Mouse (Mus musculus) CH12.LX (cell line): ENCODE data around the gene Gpatch11. TPM values are rescaled to one million over a fixed set of nuclear protein-coding genes. Genes with fewer than 3 reads are reported as not detected.

Experiments used
- DNase-seq: peaks from one replicate; pipeline ENCODE4 v3.0.0-alpha.2; 2013; ENCODE audit errors: extremely low read depth
- H3K27ac ChIP-seq: 2 replicates; pipeline ENCODE4 v1.5.1; 2012; ENCODE audit warnings: low read depth, mild to moderate bottlenecking, control low read depth, moderate library complexity; ENCODE audit not compliant: insufficient read depth
- H3K27me3 ChIP-seq: replicated peaks from 2 replicates; pipeline ENCODE3; 2012; ENCODE audit warnings: inconsistent platforms
- H3K36me3 ChIP-seq, 2 experiments: replicated peaks in 1 of 2; 2 replicates each; pipeline versions ENCODE3 to v1.6.1; 2012; ENCODE audit warnings: inconsistent platforms in 1 of 2, low read length in 1 of 2, mild to moderate bottlenecking in 1 of 2, mixed read lengths in 1 of 2, moderate library complexity in 1 of 2; ENCODE audit not compliant: control insufficient read depth in 1 of 2, insufficient read depth in 1 of 2
- H3K4me1 ChIP-seq, 2 experiments: 2 replicates each; pipeline ENCODE4 v1.6.1; 2012; ENCODE audit warnings: inconsistent platforms in 1 of 2, moderate library complexity in 1 of 2; ENCODE audit not compliant: insufficient read depth in 2 of 2, control insufficient read depth in 1 of 2
- H3K4me2 ChIP-seq: 2 replicates; pipeline ENCODE4 v1.6.1; 2012; ENCODE audit warnings: low read depth, mild to moderate bottlenecking, control low read depth; ENCODE audit not compliant: poor library complexity, insufficient read depth, severe bottlenecking
- H3K4me3 ChIP-seq, 3 experiments: fragments of 150-350 bp in 1 of 3; sonication (generic) in 1 of 3; replicated peaks in 1 of 3; 2 replicates each; pipeline versions ENCODE3 to v1.5.1; 2011 to 2012; ENCODE audit warnings: low read depth in 2 of 3, low read length in 2 of 3, mild to moderate bottlenecking in 2 of 3, moderate library complexity in 2 of 3, control low read depth in 1 of 3, improper control_type of control experiment in 1 of 3, inconsistent platforms in 1 of 3, mixed read lengths in 1 of 3; ENCODE audit not compliant: poor library complexity in 1 of 3
- H3K79me2 ChIP-seq: replicated peaks from 2 replicates; pipeline ENCODE4 v1.6.1; 2012; ENCODE audit warnings: mild to moderate bottlenecking, moderate library complexity; ENCODE audit not compliant: control insufficient read depth, poor library complexity, insufficient read depth, severe bottlenecking; ENCODE audit errors: extremely low read depth
- H3K9ac ChIP-seq: 2 replicates; pipeline ENCODE4 v1.6.1; 2012; ENCODE audit warnings: low read depth, mild to moderate bottlenecking, control low read depth, moderate library complexity; ENCODE audit not compliant: insufficient read depth
- H3K9me3 ChIP-seq: replicated peaks from 2 replicates; pipeline ENCODE3; 2012; ENCODE audit warnings: low read length, inconsistent platforms, mixed read lengths
- CHD1 ChIP-seq: IDR thresholded peaks from 2 replicates; pipeline ENCODE4 v1.6.1; 2012; ENCODE audit warnings: low read depth, low read length, improper control_type of control experiment, inconsistent platforms
- CHD2 ChIP-seq: IDR thresholded peaks from 2 replicates; pipeline ENCODE4 v1.6.1; 2011; ENCODE audit warnings: low read length, improper control_type of control experiment
- CTCF ChIP-seq, 2 experiments: IDR thresholded peaks in 1 of 2; conservative IDR thresholded peaks in 1 of 2; 2 replicates each; pipeline ENCODE4 v1.5.1; 2011 to 2012; ENCODE audit warnings: low read depth in 2 of 2, low read length in 2 of 2, improper control_type of control experiment in 1 of 2, inconsistent platforms in 1 of 2, mild to moderate bottlenecking in 1 of 2, moderate library complexity in 1 of 2
- E2F4 ChIP-seq: IDR thresholded peaks from 2 replicates; pipeline ENCODE4 v1.6.1; 2011; ENCODE audit warnings: low read depth, low read length, improper control_type of control experiment; ENCODE audit not compliant: insufficient replicate concordance
- HCFC1 ChIP-seq: IDR thresholded peaks from 2 replicates; pipeline ENCODE4 v1.6.1; 2012; ENCODE audit warnings: low read depth, mild to moderate bottlenecking, inconsistent platforms, low read length, improper control_type of control experiment
- IRF4 ChIP-seq: IDR thresholded peaks from 2 replicates; pipeline ENCODE4 v1.6.1; 2014; ENCODE audit warnings: low read depth, mild to moderate bottlenecking, inconsistent platforms, low read length, improper control_type of control experiment
- KAT2A ChIP-seq: IDR thresholded peaks from 2 replicates; pipeline ENCODE4 v1.6.1; 2012; ENCODE audit warnings: low read length, improper control_type of control experiment, inconsistent platforms; ENCODE audit not compliant: insufficient replicate concordance
- MXI1 ChIP-seq: IDR thresholded peaks from 2 replicates; pipeline ENCODE4 v1.6.1; 2011; ENCODE audit warnings: mild to moderate bottlenecking, low read depth, low read length, improper control_type of control experiment
- PAX5 ChIP-seq: IDR thresholded peaks from 2 replicates; pipeline ENCODE4 v1.6.1; 2012; ENCODE audit warnings: low read length, inconsistent platforms, mixed read lengths
- POLR2A ChIP-seq: IDR thresholded peaks from 2 replicates; pipeline ENCODE4 v1.6.1; 2011; ENCODE audit warnings: low read depth, mild to moderate bottlenecking, improper control_type of control experiment, low read length
- RAD21 ChIP-seq: IDR thresholded peaks from 2 replicates; pipeline ENCODE4 v1.6.1; 2011; ENCODE audit warnings: low read depth, mild to moderate bottlenecking, low read length, improper control_type of control experiment, moderate library complexity
- RCOR1 ChIP-seq: conservative IDR thresholded peaks from 2 replicates; pipeline ENCODE4 v1.6.1; 2012; ENCODE audit warnings: low read depth, mild to moderate bottlenecking, inconsistent platforms, low read length, improper control_type of control experiment
- SIN3A ChIP-seq: IDR thresholded peaks from 2 replicates; pipeline ENCODE4 v1.6.1; 2012; ENCODE audit warnings: low read length, improper control_type of control experiment, inconsistent platforms
- SMC3 ChIP-seq: IDR thresholded peaks from 2 replicates; pipeline ENCODE4 v1.6.1; 2011; ENCODE audit warnings: low read depth, low read length, improper control_type of control experiment
- TBP ChIP-seq: conservative IDR thresholded peaks from 2 replicates; pipeline ENCODE4 v1.6.1; 2011; ENCODE audit warnings: low read depth, low read length, improper control_type of control experiment
- USF2 ChIP-seq: conservative IDR thresholded peaks from 2 replicates; pipeline ENCODE4 v1.6.1; 2011; ENCODE audit warnings: low read depth, low read length, improper control_type of control experiment
- ZKSCAN1 ChIP-seq: IDR thresholded peaks from 2 replicates; pipeline ENCODE4 v1.6.1; 2012; ENCODE audit warnings: low read depth, inconsistent platforms, low read length, improper control_type of control experiment, borderline replicate concordance
- ZMIZ1 ChIP-seq: IDR thresholded peaks from 2 replicates; pipeline ENCODE4 v1.6.1; 2012; ENCODE audit warnings: low read depth, mild to moderate bottlenecking, inconsistent platforms, low read length, improper control_type of control experiment
- dilution Hi-C: fragments of 300-500 bp; cut with MboI; formaldehyde crosslinking; loops from 2 replicates; pipeline ENCODE4 v1.14.3; 2020; ENCODE audit warnings: low sequenced_read_pairs; ENCODE audit not compliant: extremely low pct_unique_long_range_greater_than_20kb, extremely low pct_ligation_motif_present
- in situ Hi-C: fragments of 300-500 bp; cut with MboI; formaldehyde crosslinking; loops from 3 replicates; pipeline ENCODE4 v1.14.3; 2019; ENCODE audit warnings: low sequenced_read_pairs, low pct_ligation_motif_present, low pct_unique_long_range_greater_than_20kb, mixed read lengths
- polyA plus RNA-seq: library from polyadenylated mRNA; unstranded; fragments of >175 nt; gene quantifications from 2 replicates; pipeline ENCODE4 v1.2.1, GENCODE M21; 2012; ENCODE audit warnings: low read depth; ENCODE audit not compliant: insufficient read length
- total RNA-seq, 2 experiments: library from RNA; depleted of rRNA; stranded (reverse); fragments of 300-350 nt in 1 of 2; fragments of >200 nt in 1 of 2; gene quantifications; 2 replicates each; pipeline ENCODE4 v1.2.3; 2012 to 2014

Gpatch11 gene
- total and polyA plus RNA-seq, 3 experiments, result 13.4 to 25.5 (median 25.1) TPM

- peaks cover 8% of the 10 kb centered on the region; the same call in 1 of the 2 replicates for H3K79me2 ChIP-seq
- no peak overlapping the region for H3K4me3 ChIP-seq
- no peak overlapping the region for H3K4me2 ChIP-seq
- no peak for TF ChIP-seq RCOR1
- TF ChIP-seq ZKSCAN1, result no peak
- TF ChIP-seq USF2, result no peak
- TF ChIP-seq SMC3, result no peak
- no peak for TF ChIP-seq SIN3A
- TF ChIP-seq PAX5, result no peak
- no peak for TF ChIP-seq HCFC1
- no peak for TF ChIP-seq CTCF (conservative IDR thresholded peaks at IDR 0.05 in 1 of 2, IDR thresholded peaks at IDR 0.05 in 1 of 2; ENCODE audit: low read depth in 2 of 2, low read length in 2 of 2)
- H3K27me3 ChIP-seq, result no peaks in the 10 kb centered on the region
- H3K9ac ChIP-seq, result no peak overlapping the region
- H3K36me3 ChIP-seq, result peaks cover 0 to 27% of the 10 kb centered on the region in 2 experiments
- H3K9me3 ChIP-seq, result peaks cover 9% of the 10 kb centered on the region
- DNase-seq, result no peak
- no peak overlapping the region for H3K27ac ChIP-seq
- dilution Hi-C loops, result no loop called here
- peaks cover 8 to 26% of the 10 kb centered on the region in 2 experiments for H3K4me1 ChIP-seq
- in situ Hi-C loops, result no loop called here
Observed at GRCm38 (mm10) chr17:78885286-78886065, 50.1 kb downstream of the Gpatch11 start.

GRCm38 (mm10) chr17:78888554-78888953 is 53.2 kb downstream of the Gpatch11 start:
- TF ChIP-seq KAT2A, result no peak
- no peak for TF ChIP-seq CHD1
- no peak for TF ChIP-seq PAX5
- no peak for TF ChIP-seq E2F4
- TF ChIP-seq POLR2A, result no peak
- TF ChIP-seq IRF4, result no peak
- no peak for TF ChIP-seq TBP
- no peak for TF ChIP-seq SIN3A
- no peak for TF ChIP-seq RAD21
- no peak for TF ChIP-seq ZMIZ1
- no peak for TF ChIP-seq CTCF (conservative IDR thresholded peaks at IDR 0.05 in 1 of 2, IDR thresholded peaks at IDR 0.05 in 1 of 2; ENCODE audit: low read depth in 2 of 2, low read length in 2 of 2)
- TF ChIP-seq CHD2, result no peak
- TF ChIP-seq MXI1, result no peak
- TF ChIP-seq SMC3, result no peak
- H3K36me3 ChIP-seq, result peaks cover 0 to 21% of the 10 kb centered on the region in 2 experiments
- H3K9me3 ChIP-seq, result peaks cover 9% of the 10 kb centered on the region
- dilution Hi-C loops (no loop called here), in situ Hi-C loops (no loop called here)
- no peak overlapping the region for H3K4me2 ChIP-seq
- no peaks in the 10 kb centered on the region for H3K79me2 ChIP-seq
- H3K27me3 ChIP-seq, result no peaks in the 10 kb centered on the region
- H3K27ac ChIP-seq, result no peak overlapping the region
- no peak overlapping the region for H3K4me3 ChIP-seq
- H3K4me1 ChIP-seq, result peaks cover 2 to 10% of the 10 kb centered on the region in 2 experiments; a peak in 2 of 4 replicates
- DNase-seq, result no peak
- no peak overlapping the region for H3K9ac ChIP-seq
